Mouse (Mus musculus) hindbrain, embryonic 10.5 days (tissue): ENCODE results near the gene Tmem231. TPM values are rescaled to one million over a fixed set of nuclear protein-coding genes. Genes with fewer than 3 reads are reported as not detected.
A peak's percentile ranks its signal among the peaks of the same experiment; 100 is the strongest.

Source experiments
- DNase-seq: peaks from one replicate; pipeline ENCODE4 v3.0.0-alpha.2; 2017; ENCODE audit warnings: low spot score
- H3K27ac ChIP-seq: fragments of 300-500 bp; sonication (generic); 2 replicates; pipeline ENCODE4 v1.5.1; 2016; ENCODE audit warnings: mild to moderate bottlenecking, moderate library complexity
- H3K27me3 ChIP-seq: fragments of 300-500 bp; sonication (generic); 2 replicates; pipeline ENCODE4 v1.6.1; 2016; ENCODE audit warnings: mild to moderate bottlenecking; ENCODE audit not compliant: poor library complexity, insufficient read depth, severe bottlenecking
- H3K36me3 ChIP-seq: fragments of 300-500 bp; sonication (generic); 2 replicates; pipeline ENCODE4 v1.6.1; 2016; ENCODE audit warnings: mild to moderate bottlenecking, moderate library complexity
- H3K4me1 ChIP-seq: fragments of 300-500 bp; sonication (generic); replicated peaks from 2 replicates; pipeline ENCODE4 v1.6.1; 2016; ENCODE audit warnings: mild to moderate bottlenecking
- H3K4me3 ChIP-seq: fragments of 300-500 bp; sonication (generic); 2 replicates; pipeline ENCODE4 v1.5.1; 2016; ENCODE audit warnings: mild to moderate bottlenecking, moderate library complexity
- H3K9me3 ChIP-seq: fragments of 300-500 bp; sonication (generic); 2 replicates; pipeline ENCODE4 v1.6.1; 2016; ENCODE audit warnings: mild to moderate bottlenecking, moderate library complexity
- WGBS: fragments of 180-500 bp; shearing (Covaris S2); methylation state at CpG from one replicate; pipeline ENCODE4 v1.1.7; 2016; 5-methylcytosine and 5-hydroxymethylcytosine counted together
- polyA plus RNA-seq: library from polyadenylated mRNA; unstranded; fragments of >200 nt; fragmentation: Nextera tagmentation; extraction: Ambion mirVana; gene quantifications from 2 replicates; pipeline ENCODE4 v1.2.1, GENCODE M21; 2016

The Tmem231 gene
- polyA plus RNA-seq, 1 experiment from 2014 or later, result 27.4 TPM

DNA sequence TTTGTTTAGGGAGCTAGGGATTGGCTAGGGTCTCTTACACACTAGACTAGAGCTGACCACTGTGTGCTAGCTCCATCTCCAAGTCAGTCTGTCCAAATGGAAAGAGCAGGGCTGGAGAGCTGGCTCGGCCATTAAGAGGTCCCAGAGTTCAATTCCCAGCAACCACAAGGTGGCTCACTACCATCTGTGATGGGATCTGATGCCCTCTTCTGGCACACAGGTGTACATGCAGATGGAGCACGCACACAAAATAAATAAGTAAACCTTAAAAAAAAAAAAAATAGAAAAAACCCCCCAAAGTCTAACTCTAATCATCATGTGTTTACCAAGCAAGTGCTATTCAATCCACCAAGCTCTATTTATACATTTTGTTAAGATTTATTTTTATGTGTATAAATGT lies 14.0 kb downstream of the Tmem231 start:
- Histone ChIP-seq H3K36me3 (peaks cover 23% of the 10 kb centered on the region), H3K27ac (no peak overlapping the region), H3K9me3 (no peaks in the 10 kb centered on the region), H3K4me1 (no peaks in the 10 kb centered on the region), H3K27me3 (no peaks in the 10 kb centered on the region), H3K4me3 (no peak overlapping the region)
- 77% methylated on average over 2 of the region's 2 CpGs for WGBS
- DNase-seq, result no peak

DNA sequence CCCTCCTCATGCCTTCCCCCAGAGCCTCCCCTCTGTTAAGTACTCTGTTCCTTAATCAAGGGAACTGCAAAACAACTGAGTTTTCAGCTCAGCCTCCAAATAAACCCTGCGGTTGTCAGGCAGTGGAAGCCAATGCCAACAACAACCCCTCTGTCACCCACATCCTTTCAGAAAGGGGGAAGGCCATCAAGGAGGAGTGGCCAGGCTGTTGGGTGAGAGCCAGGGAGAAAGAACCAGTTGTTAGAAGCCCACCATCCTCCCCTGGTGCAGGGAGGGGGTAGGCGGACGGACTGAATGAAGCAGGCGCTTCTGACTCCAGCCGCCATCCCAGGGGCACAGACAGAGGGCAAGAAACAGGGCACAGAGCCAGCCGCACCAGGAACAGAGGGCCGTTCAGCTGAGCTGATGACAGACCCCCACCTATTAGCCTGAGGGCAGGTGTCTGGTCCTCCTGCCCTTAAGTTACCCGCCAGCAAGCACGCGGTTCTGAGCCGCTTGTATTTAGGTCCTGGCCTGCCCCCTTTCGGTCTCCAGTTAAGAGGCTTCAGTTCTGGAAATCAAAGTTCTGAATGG lies 20.7 kb downstream of the Tmem231 start:
- peak; percentile 29 for DNase-seq
- Histone ChIP-seq H3K9me3 (no peaks in the 10 kb centered on the region), H3K36me3 (peaks cover 21% of the 10 kb centered on the region), H3K4me1 (peaks cover 21% of the 10 kb centered on the region), H3K27ac (no peak overlapping the region), H3K27me3 (peaks cover 35% of the 10 kb centered on the region), H3K4me3 (no peak overlapping the region)
- 45% methylated on average over 12 of the region's 12 CpGs for WGBS

DNA sequence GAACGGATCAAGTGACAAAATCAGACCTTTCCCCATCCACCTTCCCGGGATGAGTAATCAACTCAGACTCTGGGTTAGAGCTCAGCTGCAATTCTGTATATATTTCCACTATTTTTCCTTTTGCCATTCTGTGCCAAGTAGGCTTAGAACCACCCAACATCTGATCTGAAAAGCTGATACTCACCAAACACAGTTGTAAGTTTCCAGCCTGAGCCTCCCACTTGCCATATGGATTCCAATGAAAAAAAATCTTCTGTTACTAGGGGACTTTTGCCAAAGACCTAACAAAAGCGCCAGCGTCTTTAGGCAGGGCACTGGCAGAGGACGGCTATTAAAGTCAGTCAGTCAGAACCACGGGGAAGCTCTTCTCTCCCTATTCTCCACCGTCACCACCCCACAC lies 22.1 kb downstream of the Tmem231 start:
- Histone ChIP-seq H3K36me3 (peaks cover 13% of the 10 kb centered on the region), H3K4me3 (no peak overlapping the region), H3K27me3 (peaks cover 35% of the 10 kb centered on the region), H3K4me1 (peaks cover 21% of the 10 kb centered on the region), H3K9me3 (no peaks in the 10 kb centered on the region), H3K27ac (no peak overlapping the region)
- DNase-seq, result no peak
- 41% methylated on average over 7 of the region's 7 CpGs for WGBS

DNA sequence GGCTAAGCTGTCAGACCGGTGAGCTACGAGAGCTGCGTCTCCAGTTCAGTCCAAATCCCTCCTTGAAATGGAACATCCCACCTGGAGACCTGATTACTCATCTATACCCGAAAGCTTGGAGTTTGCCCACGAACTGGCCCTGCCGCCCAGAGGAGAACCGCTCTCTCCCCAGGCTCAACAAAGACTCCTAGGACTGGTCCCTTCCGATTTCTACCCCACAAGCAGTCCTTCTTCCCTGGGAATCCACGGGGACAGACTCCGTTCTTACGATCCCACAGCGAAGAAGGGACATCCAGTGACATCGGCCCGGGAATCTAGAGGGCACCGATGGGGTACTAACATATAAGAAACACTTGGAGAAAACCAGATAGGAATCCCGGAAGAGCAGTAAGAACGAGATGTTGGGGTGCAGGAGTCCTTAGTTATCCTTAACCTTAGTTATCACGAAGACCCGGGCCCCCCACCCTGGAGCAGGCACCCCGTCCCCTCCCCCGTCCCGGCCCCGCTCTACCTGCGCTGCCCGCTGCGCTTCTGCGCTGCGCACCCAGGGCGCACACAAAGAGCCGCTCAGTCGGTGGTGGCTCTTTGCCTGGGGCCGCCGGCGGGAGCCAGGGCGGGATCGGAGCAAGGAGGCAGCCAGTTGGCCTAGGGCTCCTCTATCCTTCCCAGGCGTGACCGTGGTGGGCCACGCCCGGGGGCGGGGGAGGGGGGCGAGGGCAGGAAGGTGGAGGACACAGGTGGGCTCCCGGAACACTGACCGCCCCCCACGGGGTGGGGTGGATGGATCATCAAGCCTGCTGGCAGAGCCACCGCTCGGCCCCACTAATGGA lies 23.8 kb downstream of the Tmem231 start, which contains the start of gene Chst5:
Chst5 (minus strand) TSS at position 827 of the 830 bp plus-strand sequence.
- Histone ChIP-seq H3K9me3 (no peaks in the 10 kb centered on the region), H3K27me3 (peaks cover 35% of the 10 kb centered on the region), H3K4me3 (peak within 1 kb of the TSS; percentile 59), H3K27ac (peak within 1 kb of the TSS; percentile 86), H3K36me3 (peaks cover 7% of the 10 kb centered on the region; the same call in 1 of the 2 replicates), H3K4me1 (peaks cover 21% of the 10 kb centered on the region)
- 4% methylated on average over 47 of the region's 47 CpGs for WGBS
- DNase-seq, result peak; percentile 62

DNA sequence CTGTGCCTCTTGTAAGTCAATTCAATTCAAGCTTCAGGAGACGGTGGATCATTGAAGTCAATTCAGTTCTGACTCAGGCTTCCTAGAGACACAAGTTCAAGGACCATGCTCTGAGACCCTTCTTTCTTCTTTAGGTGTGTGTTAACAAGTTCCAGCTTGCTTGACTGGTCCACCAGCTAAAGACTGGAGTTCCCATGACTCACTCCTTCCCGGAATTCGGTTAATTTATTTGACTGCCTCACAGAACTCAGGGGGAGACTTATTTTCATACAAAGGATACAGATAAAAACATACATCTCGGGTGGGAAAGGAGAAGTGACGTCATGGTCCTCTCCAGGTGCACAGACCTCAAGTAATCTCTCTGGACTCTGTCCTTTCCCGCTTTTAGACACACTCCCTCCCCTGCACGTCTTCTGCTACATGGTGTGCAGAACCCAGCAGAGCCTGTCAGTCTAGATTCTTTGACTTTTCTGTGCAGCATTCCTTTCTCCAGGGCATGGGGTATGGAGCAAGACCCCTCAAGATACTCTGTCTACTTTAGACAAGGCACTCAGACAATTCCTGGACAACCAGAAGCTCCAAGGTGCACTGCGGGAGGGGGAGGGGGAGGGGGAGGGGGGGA lies 28.1 kb downstream of the Tmem231 start:
- Histone ChIP-seq H3K27ac (no peak overlapping the region), H3K36me3 (no peaks in the 10 kb centered on the region), H3K9me3 (no peaks in the 10 kb centered on the region), H3K27me3 (peaks cover 20% of the 10 kb centered on the region), H3K4me3 (no peak overlapping the region), H3K4me1 (peaks cover 25% of the 10 kb centered on the region)
- 69% methylated on average over 8 of the region's 8 CpGs for WGBS
- no peak for DNase-seq

DNA sequence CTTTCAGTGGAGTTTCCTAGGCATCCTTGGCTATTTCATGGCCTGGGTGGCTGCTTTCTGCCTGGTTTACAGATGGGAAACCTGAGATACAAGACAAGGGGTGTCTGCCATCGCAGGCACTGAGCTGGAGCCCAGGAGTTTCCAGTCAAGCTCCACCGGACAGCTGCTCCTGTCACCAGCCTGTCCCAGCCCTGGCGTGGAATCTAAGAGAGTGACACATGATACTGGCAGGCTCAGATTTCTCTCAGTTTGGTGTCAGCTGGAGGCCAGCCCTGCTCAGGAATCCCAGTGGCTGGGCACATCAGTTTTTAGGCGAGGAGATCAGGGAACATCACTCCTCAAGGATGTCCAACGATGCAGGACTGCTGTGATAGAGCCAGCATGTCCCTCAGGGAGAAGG lies 31.6 kb downstream of the Tmem231 start:
- Histone ChIP-seq H3K9me3 (no peaks in the 10 kb centered on the region), H3K4me3 (no peak overlapping the region), H3K27me3 (no peaks in the 10 kb centered on the region), H3K27ac (no peak overlapping the region), H3K36me3 (no peaks in the 10 kb centered on the region), H3K4me1 (peaks cover 9% of the 10 kb centered on the region)
- DNase-seq, result peak; percentile 30
- WGBS, result 34% methylated on average over 5 of the region's 5 CpGs

DNA sequence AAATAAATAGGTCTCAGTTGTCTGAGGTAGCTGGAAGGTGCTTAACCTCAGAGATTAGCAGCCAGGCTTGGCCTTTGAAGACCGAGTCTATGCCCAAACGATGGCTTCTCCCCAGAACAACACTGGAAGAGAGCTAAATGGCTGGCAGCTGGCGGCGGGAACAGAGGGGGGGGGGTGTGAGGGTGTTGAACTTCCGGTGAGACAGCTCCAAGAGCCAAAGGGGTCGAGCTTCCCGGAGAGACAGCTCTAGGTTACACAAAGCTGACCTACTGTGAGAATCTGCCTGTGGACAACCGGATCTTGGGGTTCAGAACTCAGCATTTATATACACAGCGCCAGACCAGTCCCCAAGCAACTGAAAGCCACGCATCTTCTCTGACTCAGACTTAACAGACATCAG lies 35.1 kb downstream of the Tmem231 start:
- no peaks in the 10 kb centered on the region for H3K36me3 ChIP-seq
- no peaks in the 10 kb centered on the region for H3K27me3 ChIP-seq
- WGBS, result 44% methylated on average over 10 of the region's 10 CpGs
- peaks cover 9% of the 10 kb centered on the region for H3K4me1 ChIP-seq
- no peak overlapping the region for H3K4me3 ChIP-seq
- H3K9me3 ChIP-seq, result no peaks in the 10 kb centered on the region
- H3K27ac ChIP-seq, result no peak overlapping the region
- DNase-seq, result no peak

DNA sequence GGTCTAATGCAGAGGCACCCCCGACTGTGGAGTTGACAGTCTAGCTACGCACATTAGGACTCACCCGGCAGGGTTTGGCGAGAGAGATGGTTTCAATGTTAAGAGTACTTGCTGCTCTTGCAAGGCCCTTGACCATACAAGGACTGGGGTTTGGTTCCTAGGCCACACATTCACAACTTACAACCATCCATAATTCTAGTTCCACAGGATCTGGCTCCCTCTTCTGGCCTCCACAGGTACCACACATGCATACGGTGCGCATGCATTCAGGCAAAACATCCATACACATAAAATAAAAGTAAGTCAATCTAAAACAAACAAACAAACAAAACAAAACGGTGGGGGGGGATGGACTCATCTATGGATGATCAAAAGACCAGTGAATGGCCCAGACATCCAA lies 38.7 kb downstream of the Tmem231 start:
- Histone ChIP-seq H3K27ac (no peak overlapping the region), H3K27me3 (peaks cover 27% of the 10 kb centered on the region), H3K9me3 (no peaks in the 10 kb centered on the region), H3K4me3 (no peak overlapping the region), H3K4me1 (peaks cover 12% of the 10 kb centered on the region), H3K36me3 (no peaks in the 10 kb centered on the region)
- no peak for DNase-seq
- WGBS, result 86% methylated on average over 7 of the region's 7 CpGs

DNA sequence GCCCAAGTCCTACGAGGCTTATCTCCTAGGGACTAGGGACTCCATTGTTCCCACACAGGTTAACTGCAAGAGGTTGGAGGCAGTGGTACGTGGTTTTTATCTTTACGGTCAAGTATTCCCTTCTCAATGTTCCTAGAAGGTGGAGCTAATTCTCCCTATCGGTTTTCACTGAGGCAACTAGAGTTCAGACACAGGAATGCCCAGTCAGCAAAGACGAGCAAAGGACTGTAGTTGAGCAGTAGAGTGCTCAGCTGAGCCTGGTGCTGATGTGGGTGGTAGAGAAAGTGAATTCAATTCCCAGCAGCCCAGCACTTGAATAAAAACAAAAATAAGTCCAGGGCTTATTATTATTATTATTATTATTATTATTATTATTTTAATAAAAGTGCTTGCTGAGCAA lies 41.1 kb downstream of the Tmem231 start:
- Histone ChIP-seq H3K27me3 (peaks cover 49% of the 10 kb centered on the region), H3K4me3 (no peak overlapping the region), H3K9me3 (no peaks in the 10 kb centered on the region), H3K27ac (no peak overlapping the region), H3K36me3 (no peaks in the 10 kb centered on the region), H3K4me1 (peaks cover 16% of the 10 kb centered on the region)
- WGBS, result 71% methylated on average over 5 of the region's 5 CpGs
- no peak for DNase-seq

DNA sequence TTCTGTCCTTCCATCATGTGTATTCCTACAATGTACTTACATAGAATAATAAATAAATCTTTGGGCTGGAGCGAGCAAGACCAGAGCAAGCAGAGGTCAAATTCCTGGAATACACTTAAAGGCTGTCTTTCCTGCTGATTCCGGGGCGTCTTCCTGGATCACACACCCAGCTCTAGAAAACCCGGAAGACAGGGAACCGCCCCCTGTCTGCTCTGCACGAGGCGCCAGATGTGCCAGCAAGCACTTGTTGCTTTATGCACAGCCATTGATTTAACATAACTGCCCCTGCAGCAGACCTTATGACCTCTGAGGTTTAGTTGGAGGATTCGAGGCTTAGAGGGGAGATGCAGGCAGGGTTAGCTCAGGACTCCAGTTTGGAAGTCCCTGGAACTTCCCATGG lies 41.7 kb downstream of the Tmem231 start:
- Histone ChIP-seq H3K36me3 (no peaks in the 10 kb centered on the region), H3K27ac (no peak overlapping the region), H3K27me3 (peaks cover 53% of the 10 kb centered on the region), H3K9me3 (no peaks in the 10 kb centered on the region), H3K4me3 (no peak overlapping the region), H3K4me1 (peaks cover 16% of the 10 kb centered on the region)
- 30% methylated on average over 8 of the region's 8 CpGs for WGBS
- DNase-seq, result no peak

DNA sequence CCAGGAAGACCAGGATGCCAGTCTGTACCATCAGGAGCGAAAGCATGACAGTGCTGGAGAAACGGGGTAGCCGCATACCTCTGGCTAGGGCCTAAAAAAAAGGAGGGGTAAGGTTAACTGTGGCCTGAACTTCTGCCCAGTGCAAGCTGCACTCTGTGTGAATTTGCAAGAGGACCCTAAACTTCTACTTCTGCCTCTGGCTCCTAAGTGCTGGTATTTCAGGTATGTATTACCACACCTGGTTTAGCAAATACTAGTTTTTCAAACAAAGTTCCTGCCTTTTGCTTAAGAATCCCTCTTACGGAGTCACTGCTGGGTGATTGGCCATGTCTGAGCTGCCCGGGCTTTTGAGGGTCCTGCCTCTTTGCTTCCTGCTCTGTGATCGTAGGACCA lies 42.8 kb downstream of the Tmem231 start:
- Histone ChIP-seq H3K4me3 (no peak overlapping the region), H3K36me3 (no peaks in the 10 kb centered on the region), H3K4me1 (peaks cover 16% of the 10 kb centered on the region), H3K9me3 (no peaks in the 10 kb centered on the region), H3K27ac (no peak overlapping the region), H3K27me3 (peaks cover 58% of the 10 kb centered on the region)
- WGBS, result 62% methylated on average over 6 of the region's 6 CpGs
- DNase-seq, result no peak

DNA sequence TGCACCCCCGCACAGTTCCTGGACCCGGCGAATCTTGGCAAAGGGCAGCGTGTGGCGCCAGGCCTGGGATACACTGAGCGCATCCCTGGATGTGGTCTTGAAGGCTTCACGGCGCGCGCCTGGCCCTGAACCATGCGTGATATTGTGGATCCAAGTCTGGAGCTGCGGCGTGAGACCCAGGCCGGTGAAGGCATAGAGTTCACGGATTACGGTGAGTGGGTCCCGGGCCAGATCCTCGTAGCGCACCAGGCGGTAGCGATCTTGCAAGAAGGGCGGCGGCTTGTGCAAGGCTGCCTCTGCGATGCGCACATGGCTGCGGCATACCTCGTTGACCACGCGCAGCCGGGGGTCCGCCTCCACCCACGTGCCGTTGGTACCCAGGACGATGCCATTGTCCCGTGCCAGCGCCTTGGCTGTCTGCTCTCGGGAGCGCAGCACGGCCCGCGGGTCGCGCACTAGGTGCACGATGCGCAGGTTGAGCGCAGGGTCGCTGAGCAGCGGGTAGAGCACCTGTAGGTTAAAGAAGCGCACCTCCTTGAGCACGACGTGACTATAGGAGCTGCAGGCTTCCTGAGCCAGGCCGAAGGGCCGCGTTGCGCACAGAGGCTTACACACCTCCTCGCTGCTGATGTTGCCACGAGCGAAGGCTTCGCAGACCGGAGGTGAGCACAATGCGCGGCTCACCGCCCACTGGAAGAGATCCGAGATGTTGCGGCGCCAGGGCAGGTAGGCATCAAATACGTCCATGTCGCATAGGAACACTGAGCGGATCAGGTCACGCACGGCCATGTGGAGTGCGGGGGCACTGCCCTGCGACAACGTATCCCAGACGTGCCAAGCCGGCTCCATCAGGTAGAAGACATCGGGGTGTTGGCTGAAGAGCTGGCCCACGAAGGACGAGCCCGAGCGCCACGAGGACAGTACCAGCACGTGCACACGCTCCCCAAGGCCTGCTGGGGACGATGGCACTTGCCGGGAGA lies 43.5 kb downstream of the Tmem231 start:
- H3K27me3 ChIP-seq, result peaks cover 58% of the 10 kb centered on the region
- peak overlapping the region; percentile 44 for H3K4me3 ChIP-seq
- no peaks in the 10 kb centered on the region for H3K36me3 ChIP-seq
- H3K4me1 ChIP-seq, result peaks cover 16% of the 10 kb centered on the region
- H3K27ac ChIP-seq, result no peak overlapping the region
- no peaks in the 10 kb centered on the region for H3K9me3 ChIP-seq
- DNase-seq, result no peak
- WGBS, result 12% methylated on average over 86 of the region's 86 CpGs
